ENCODE assay signal across 22 mouse cellular contexts in the genomic region with DNA sequence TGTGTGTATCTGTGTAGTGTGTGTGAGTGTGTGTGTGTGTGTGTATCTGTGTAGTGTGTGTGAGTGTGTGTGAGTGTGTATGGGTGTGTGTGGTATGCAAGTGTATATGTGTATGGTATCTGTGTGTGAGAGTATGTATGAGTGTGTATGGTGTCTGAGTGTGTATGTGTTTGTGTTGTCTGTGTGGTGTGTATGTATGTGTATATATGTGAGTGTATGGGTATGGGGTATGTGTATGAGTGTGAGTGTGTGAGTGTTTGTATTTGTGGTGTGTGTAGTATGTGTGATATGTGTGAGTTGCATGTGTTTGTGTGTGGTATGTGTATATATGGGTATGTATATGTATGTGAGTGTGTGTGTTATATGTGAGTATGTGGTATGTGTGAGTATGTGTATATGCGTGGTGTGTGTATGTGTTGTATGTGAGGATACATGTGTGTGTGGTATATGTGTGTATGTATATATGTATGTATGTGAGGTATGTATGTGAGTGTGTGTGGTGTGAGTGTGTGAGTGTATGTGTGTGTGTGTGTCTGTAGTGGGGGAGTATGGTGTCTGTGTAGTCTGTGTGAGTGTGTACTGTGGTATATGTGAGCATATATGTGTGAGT. TPM values are rescaled to one million over a fixed set of nuclear protein-coding genes. Genes with fewer than 3 reads are reported as not detected.
DNase-seq lines count a peak whose midpoint lies in the region; ATAC-seq and TF ChIP-seq lines count a peak whose summit lies in the region.
"Had no signal": no experiment of that assay in that cellular context is flagged by ENCODE, and none has a peak within 500 bp of the region (broad histone marks: within the 10 kb centered on the region; RNA-seq: fewer than 3 reads in every experiment).

No protein-coding gene starts in this region.

- no peak overlapping the region for H3K4me3 ChIP-seq in heart, embryonic 15.5 days
- H3K4me3 ChIP-seq in liver, embryonic 14.5 days (ENCODE audit: insufficient read depth in 1 of 2, low read depth in 2 of 2, low read length in 2 of 2): no peak overlapping the region
- no peak overlapping the region for H3K4me3 ChIP-seq in liver, postnatal 0 days (ENCODE audit: low read depth, low read length)
- no peak overlapping the region for H3K4me3 ChIP-seq in embryonic facial prominence, embryonic 12.5 days
- H3K4me3 ChIP-seq in midbrain, embryonic 14.5 days (replicated peaks; ENCODE audit: low read depth, low read length): no peak overlapping the region
- H3K4me3 ChIP-seq: heart, embryonic 10.5 days; intestine, embryonic 15.5 days; limb, embryonic 12.5 days; liver, embryonic 13.5 days; megakaryocyte, embryonic 14.5 days; myocyte had no signal

- H3K4me2 ChIP-seq in heart, embryonic 15.5 days: no peak overlapping the region
- H3K4me2 ChIP-seq in liver, embryonic 14.5 days (ENCODE audit: low read depth): no peak overlapping the region
- no peak overlapping the region for H3K4me2 ChIP-seq in liver, postnatal 0 days (ENCODE audit: low read depth, low read length)
- H3K4me2 ChIP-seq in embryonic facial prominence, embryonic 12.5 days (replicated peaks): no peak overlapping the region
- H3K4me2 ChIP-seq in midbrain, embryonic 14.5 days (ENCODE audit: low read length): no peak overlapping the region
- H3K4me2 ChIP-seq: intestine, embryonic 15.5 days; limb, embryonic 12.5 days; liver, embryonic 13.5 days had no signal

- no peaks in the 10 kb centered on the region for H3K4me1 ChIP-seq in heart, embryonic 15.5 days (replicated peaks)
- H3K4me1 ChIP-seq in liver, embryonic 14.5 days (replicated peaks; ENCODE audit: control insufficient read depth in 2 of 2, insufficient read depth in 2 of 2, low read length in 1 of 2): no peaks in the 10 kb centered on the region
- H3K4me1 ChIP-seq in liver, postnatal 0 days (ENCODE audit: insufficient read depth): no peaks in the 10 kb centered on the region
- H3K4me1 ChIP-seq in embryonic facial prominence, embryonic 12.5 days: no peaks in the 10 kb centered on the region
- H3K4me1 ChIP-seq in midbrain, embryonic 14.5 days (ENCODE audit: control insufficient read depth, insufficient read depth, low read length): no peaks in the 10 kb centered on the region
- H3K4me1 ChIP-seq: heart, embryonic 10.5 days; intestine, embryonic 15.5 days; liver, embryonic 13.5 days had no signal

- H3K27ac ChIP-seq in heart, embryonic 15.5 days: no peak overlapping the region
- no peak overlapping the region for H3K27ac ChIP-seq in liver, embryonic 14.5 days
- no peak overlapping the region for H3K27ac ChIP-seq in liver, postnatal 0 days (ENCODE audit: low read depth)
- H3K27ac ChIP-seq in embryonic facial prominence, embryonic 12.5 days: no peak overlapping the region
- no peak overlapping the region for H3K27ac ChIP-seq in midbrain, embryonic 14.5 days (replicated peaks; ENCODE audit: low read depth, low read length)
- H3K27ac ChIP-seq: heart, embryonic 10.5 days; intestine, embryonic 15.5 days; limb, embryonic 12.5 days; liver, embryonic 13.5 days had no signal

- WGBS in heart, embryonic 15.5 days: 93% methylated on average over 1 of the region's 1 CpGs
- WGBS in liver, embryonic 14.5 days (ENCODE audit: insufficient replicate concordance): 69% methylated on average over 1 of the region's 1 CpGs
- WGBS in liver, postnatal 0 days (ENCODE audit: insufficient replicate concordance): 86% methylated on average over 1 of the region's 1 CpGs
- WGBS in embryonic facial prominence, embryonic 12.5 days: 96% methylated on average over 1 of the region's 1 CpGs
- 98% methylated on average over 1 of the region's 1 CpGs for WGBS in midbrain, embryonic 14.5 days

- no peak for TF ChIP-seq EP300 in liver, embryonic 14.5 days (IDR thresholded peaks at IDR 0.05; ENCODE audit: low read depth)
- TF ChIP-seq EP300 in liver, postnatal 0 days (IDR thresholded peaks at IDR 0.05; ENCODE audit: low read depth): no peak

- intact Hi-C loops in heart, postnatal 36 days (cut with DNase I): no loop called here

- no peak for DNase-seq in heart, postnatal 36 days
- DNase-seq in liver, embryonic 14.5 days (ENCODE audit: low read depth in 3 of 3, low spot score in 3 of 3): no peak
- no peak for DNase-seq in liver, postnatal 0 days
- DNase-seq in midbrain, embryonic 14.5 days: no peak
- DNase-seq: adrenal gland, postnatal 25 days; cerebellum, adult 11-12 months; cerebellum, postnatal 14 days; heart, postnatal 14 days; liver, embryonic 13.5 days; retina, postnatal 1 day; thymus, postnatal 36 days had no signal

- no peak for TF ChIP-seq CTCF in liver, embryonic 14.5 days (IDR thresholded peaks at IDR 0.05; ENCODE audit: low read depth)
- no peak for TF ChIP-seq CTCF in liver, postnatal 0 days (IDR thresholded peaks at IDR 0.05; ENCODE audit: low read depth)

- peak; percentile 14; the same call in 1 of the 2 replicates for ATAC-seq in heart, embryonic 15.5 days (replicated peaks; ENCODE audit: insufficient number of reproducible peaks, insufficient read depth, low FRiP score, low read depth)
- 0 out of 2 replicates have a peak, but pooled peaks have one; percentile 11 for ATAC-seq in liver, embryonic 14.5 days (ENCODE audit: insufficient read depth)
- ATAC-seq in liver, postnatal 0 days: no peak
- ATAC-seq in embryonic facial prominence, embryonic 12.5 days (ENCODE audit: insufficient number of reproducible peaks, insufficient read depth, low FRiP score, low TSS enrichment): peak; percentile 67
- ATAC-seq in midbrain, embryonic 14.5 days (ENCODE audit: low FRiP score, low TSS enrichment): 0 out of 2 replicates have a peak, but pooled peaks have one; percentile 32
- no peak for ATAC-seq in granulocyte monocyte progenitor cell, adult 5-6 weeks (replicated peaks; ENCODE audit: poor library complexity, severe bottlenecking)
- ATAC-seq: activated CD4-positive, CD25-positive, alpha-beta regulatory T cell, adult 4 months; intestine, embryonic 15.5 days; lung, postnatal 0 days had no signal

- no peaks in the 10 kb centered on the region for H3K27me3 ChIP-seq in heart, embryonic 15.5 days
- no peaks in the 10 kb centered on the region for H3K27me3 ChIP-seq in liver, embryonic 14.5 days (ENCODE audit: control insufficient read depth, insufficient read depth, low read length)
- H3K27me3 ChIP-seq in liver, postnatal 0 days (ENCODE audit: insufficient read depth, low read length): no peaks in the 10 kb centered on the region
- H3K27me3 ChIP-seq in embryonic facial prominence, embryonic 12.5 days: no peaks in the 10 kb centered on the region
- H3K27me3 ChIP-seq in midbrain, embryonic 14.5 days (ENCODE audit: control insufficient read depth, insufficient read depth, low read length): no peaks in the 10 kb centered on the region
- H3K27me3 ChIP-seq: intestine, embryonic 15.5 days; limb, embryonic 12.5 days; liver, embryonic 13.5 days; megakaryocyte, embryonic 14.5 days had no signal

- no peaks in the 10 kb centered on the region for H3K36me3 ChIP-seq in heart, embryonic 15.5 days
- H3K36me3 ChIP-seq in liver, embryonic 14.5 days (replicated peaks; ENCODE audit: control insufficient read depth, insufficient read depth, low read depth): no peaks in the 10 kb centered on the region
- H3K36me3 ChIP-seq in liver, postnatal 0 days (replicated peaks; ENCODE audit: insufficient read depth, low read length): no peaks in the 10 kb centered on the region
- no peaks in the 10 kb centered on the region for H3K36me3 ChIP-seq in embryonic facial prominence, embryonic 12.5 days
- no peaks in the 10 kb centered on the region for H3K36me3 ChIP-seq in midbrain, embryonic 14.5 days (ENCODE audit: control insufficient read depth, insufficient read depth, low read length)
- H3K36me3 ChIP-seq: G1E; heart, embryonic 10.5 days; intestine, embryonic 15.5 days; limb, embryonic 12.5 days; liver, embryonic 13.5 days had no signal

- no peak overlapping the region for H3K9ac ChIP-seq in heart, embryonic 15.5 days
- H3K9ac ChIP-seq in liver, embryonic 14.5 days (replicated peaks): no peak overlapping the region
- no peak overlapping the region for H3K9ac ChIP-seq in liver, postnatal 0 days (replicated peaks)
- H3K9ac ChIP-seq in embryonic facial prominence, embryonic 12.5 days: no peak overlapping the region
- H3K9ac ChIP-seq in midbrain, embryonic 14.5 days (replicated peaks; ENCODE audit: low read length): no peak overlapping the region
- H3K9ac ChIP-seq: intestine, embryonic 15.5 days; limb, embryonic 12.5 days; liver, embryonic 13.5 days had no signal

- H3K9me3 ChIP-seq in heart, embryonic 15.5 days (replicated peaks): no peaks in the 10 kb centered on the region
- H3K9me3 ChIP-seq in liver, embryonic 14.5 days (ENCODE audit: control insufficient read depth, low read length): no peaks in the 10 kb centered on the region
- no peaks in the 10 kb centered on the region for H3K9me3 ChIP-seq in liver, postnatal 0 days (ENCODE audit: low read length)
- no peaks in the 10 kb centered on the region for H3K9me3 ChIP-seq in embryonic facial prominence, embryonic 12.5 days
- H3K9me3 ChIP-seq in midbrain, embryonic 14.5 days (ENCODE audit: control insufficient read depth, low read length): no peaks in the 10 kb centered on the region
- H3K9me3 ChIP-seq: G1E; heart, embryonic 10.5 days; intestine, embryonic 15.5 days; limb, embryonic 12.5 days; liver, embryonic 13.5 days; megakaryocyte, embryonic 14.5 days had no signal

RNA-seq across cellular contexts. Expression of a gene that starts 35.1 kb away (rescaled TPM):
- polyA plus RNA-seq in heart, embryonic 15.5 days (2015; fragmentation: Nextera tagmentation; extraction: Ambion mirVana): 1.8 and 2.3 TPM in 2 replicates
- total RNA-seq in heart, postnatal 36 days (2021): 10 to 100 TPM; 21.6 to 29.6 TPM
- 1.6 and 2.0 TPM in 2 replicates for polyA plus RNA-seq in liver, embryonic 14.5 days (2012; rRNA removed)
- polyA plus RNA-seq in liver, embryonic 14.5 days (2014; fragmentation: Nextera tagmentation; extraction: Ambion mirVana): 2.9 and 4.5 TPM in 2 replicates
- 15.5 and 18.4 TPM in 2 replicates for polyA plus RNA-seq in liver, postnatal 0 days (2015; fragmentation: Nextera tagmentation; extraction: Ambion mirVana)
- polyA plus RNA-seq in embryonic facial prominence, embryonic 12.5 days (2016; fragmentation: Nextera tagmentation; extraction: Ambion mirVana): 0.41 and 0.93 TPM in 2 replicates
- not detected in 2 replicates for polyA plus RNA-seq in midbrain, embryonic 14.5 days (2014; fragmentation: Nextera tagmentation; extraction: Ambion mirVana)
- not detected in 2 replicates for total RNA-seq in granulocyte monocyte progenitor cell, adult 5-6 weeks (2014; fragmentation: Nextera tagmentation)
- not detected in 2 replicates for total RNA-seq in granulocyte monocyte progenitor cell, adult 5-6 weeks (2017)
- total RNA-seq: G1E had no signal
- polyA plus RNA-seq: activated CD4-positive, CD25-positive, alpha-beta regulatory T cell, adult 4 months; G1E; myocyte had no signal

RNA-seq across cellular contexts. Expression of a gene that starts 50.5 kb away (rescaled TPM):
- 216 and 229 TPM in 2 replicates for polyA plus RNA-seq in heart, embryonic 15.5 days (2015; fragmentation: Nextera tagmentation; extraction: Ambion mirVana)
- total RNA-seq in heart, postnatal 36 days (2021): 10 to 100 TPM; 79.5 to 94.5 TPM
- polyA plus RNA-seq in liver, embryonic 14.5 days (2012; rRNA removed): 94.4 and 103 TPM in 2 replicates
- 222 and 228 TPM in 2 replicates for polyA plus RNA-seq in liver, embryonic 14.5 days (2014; fragmentation: Nextera tagmentation; extraction: Ambion mirVana)
- 132 and 136 TPM in 2 replicates for polyA plus RNA-seq in liver, postnatal 0 days (2015; fragmentation: Nextera tagmentation; extraction: Ambion mirVana)
- polyA plus RNA-seq in embryonic facial prominence, embryonic 12.5 days (2016; fragmentation: Nextera tagmentation; extraction: Ambion mirVana): 229 and 241 TPM in 2 replicates
- polyA plus RNA-seq in midbrain, embryonic 14.5 days (2014; fragmentation: Nextera tagmentation; extraction: Ambion mirVana): 139 and 148 TPM in 2 replicates
- total RNA-seq in granulocyte monocyte progenitor cell, adult 5-6 weeks (2014; fragmentation: Nextera tagmentation): 120 and 174 TPM in 2 replicates
- total RNA-seq in granulocyte monocyte progenitor cell, adult 5-6 weeks (2017): 124 and 125 TPM in 2 replicates

Comparison
In these comparisons a context has a peak if more than half of its experiments do, and no peak if none do; other contexts are left out.
1. ATAC-seq: peak in heart, embryonic 15.5 days (single experiment), liver, embryonic 14.5 days (single experiment), embryonic facial prominence, embryonic 12.5 days (single experiment) and midbrain, embryonic 14.5 days (single experiment); none in liver, postnatal 0 days (single experiment) and granulocyte monocyte progenitor cell, adult 5-6 weeks (single experiment).